Mouse (Mus musculus): ENCODE results near the gene Ly6g6c. TPM values are rescaled to one million over a fixed set of nuclear protein-coding genes. Genes with fewer than 3 reads are reported as not detected.

Gene Ly6g6c
- total RNA-seq (2021) = not detected
- long read RNA-seq, experiment 1 = 0 reads
- long read RNA-seq, experiment 2 = 0 reads

- peak; percentile 52 for DNase-seq
Measured at GRCm38 (mm10) chr17:35064951-35065947, at the start of gene Ly6g6c. Ly6g6c (plus strand) TSS chr17:35065388.

GRCm38 (mm10) chr17:35016376-35016775 is 48.8 kb upstream of the Ly6g6c start, which contains the start of gene Vwa7:
Vwa7 (plus strand) TSS chr17:35016579.
- peak; percentile 74 for DNase-seq

GRCm38 (mm10) chr17:35016791-35017705 is 48.1 kb upstream of the Ly6g6c start:
- no peak for DNase-seq

GRCm38 (mm10) chr17:35017706-35018030 is 47.5 kb upstream of the Ly6g6c start:
- no peak for DNase-seq

GRCm38 (mm10) chr17:35018171-35018570 is 47.0 kb upstream of the Ly6g6c start:
- no peak for DNase-seq

- no peak for DNase-seq
Measured at GRCm38 (mm10) chr17:35019894-35020293, 45.3 kb upstream of the Ly6g6c start.

- DNase-seq = no peak
Measured at GRCm38 (mm10) chr17:35020551-35020950, 44.6 kb upstream of the Ly6g6c start.

GRCm38 (mm10) chr17:35021163-35021808 is 43.9 kb upstream of the Ly6g6c start:
- peak; percentile 95 for DNase-seq

- DNase-seq = no peak
Measured at GRCm38 (mm10) chr17:35021842-35022477, 43.2 kb upstream of the Ly6g6c start.

- no peak for DNase-seq
Measured at GRCm38 (mm10) chr17:35022541-35023060, 42.6 kb upstream of the Ly6g6c start.

- no peak for DNase-seq
Measured at GRCm38 (mm10) chr17:35023221-35023620, 42.0 kb upstream of the Ly6g6c start.

- no peak for DNase-seq
Measured at GRCm38 (mm10) chr17:35023756-35024155, 41.4 kb upstream of the Ly6g6c start.

GRCm38 (mm10) chr17:35024261-35024660 is 40.9 kb upstream of the Ly6g6c start:
- no peak for DNase-seq

GRCm38 (mm10) chr17:35024691-35025488 is 40.3 kb upstream of the Ly6g6c start:
- no peak for DNase-seq

GRCm38 (mm10) chr17:35026206-35026605 is 39.0 kb upstream of the Ly6g6c start:
- no peak for DNase-seq

- DNase-seq = no peak
Measured at GRCm38 (mm10) chr17:35027277-35028068, 37.7 kb upstream of the Ly6g6c start, which contains the start of gene Sapcd1. Sapcd1 (minus strand) TSS chr17:35028016.

GRCm38 (mm10) chr17:35028315-35028714 is 36.9 kb upstream of the Ly6g6c start:
- no peak for DNase-seq

GRCm38 (mm10) chr17:35029691-35030532 is 35.3 kb upstream of the Ly6g6c start:
- DNase-seq = no peak

- DNase-seq = no peak
Measured at GRCm38 (mm10) chr17:35031272-35031671, 33.9 kb upstream of the Ly6g6c start.
